Mouse (Mus musculus): Measurements from ENCODE around the gene Rgs10.
A peak's percentile ranks its signal among the peaks of the same experiment; 100 is the strongest.

Rgs10 gene

DNA sequence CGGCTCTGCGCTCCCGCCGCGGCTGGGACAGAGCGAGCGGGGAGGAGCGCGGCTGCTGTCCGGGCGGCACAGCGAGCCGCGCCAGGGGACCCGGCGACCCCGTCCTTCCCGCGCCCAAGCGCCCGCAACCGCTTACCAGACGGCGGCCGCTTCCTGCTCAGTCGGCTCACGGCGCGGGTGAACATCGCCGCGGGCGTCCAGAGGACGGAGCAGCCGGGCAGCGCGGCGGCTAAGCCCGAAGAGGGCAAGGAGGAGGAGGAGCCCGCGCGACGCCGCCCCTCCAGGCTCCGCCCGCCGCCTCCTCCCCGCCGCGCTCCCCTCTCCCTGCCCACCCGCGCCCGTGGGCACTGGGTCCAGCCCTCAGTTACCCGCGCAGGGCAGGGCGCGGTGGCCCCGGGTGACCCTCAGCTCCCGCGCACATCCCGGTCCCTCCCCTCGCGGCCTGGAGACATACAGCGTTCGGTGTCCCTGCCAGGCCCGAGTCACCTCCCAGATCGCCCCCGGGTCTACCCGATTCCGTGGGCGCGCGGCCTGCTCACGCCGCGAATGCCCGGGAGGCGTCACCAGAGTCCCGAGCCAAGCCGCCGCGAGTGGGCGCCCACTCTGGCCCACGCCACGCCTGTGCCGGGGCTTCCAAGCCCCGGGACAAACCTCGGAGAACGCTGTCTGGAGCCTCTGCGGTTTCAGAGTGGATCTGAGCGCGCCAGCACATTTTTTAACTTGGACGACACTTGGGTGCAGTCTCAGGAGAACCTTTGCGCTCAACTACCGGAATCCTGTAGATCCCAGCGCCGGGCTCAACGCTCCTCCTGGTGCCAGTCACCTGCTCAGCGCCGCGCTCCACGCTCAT is at the start of gene Rgs10:
Gene Rgs10, minus strand, starts transcription at position 829 of the 850 bp plus-strand sequence.
- DNase-seq (ENCODE audit: low spot score) = peak; percentile 69

DNA sequence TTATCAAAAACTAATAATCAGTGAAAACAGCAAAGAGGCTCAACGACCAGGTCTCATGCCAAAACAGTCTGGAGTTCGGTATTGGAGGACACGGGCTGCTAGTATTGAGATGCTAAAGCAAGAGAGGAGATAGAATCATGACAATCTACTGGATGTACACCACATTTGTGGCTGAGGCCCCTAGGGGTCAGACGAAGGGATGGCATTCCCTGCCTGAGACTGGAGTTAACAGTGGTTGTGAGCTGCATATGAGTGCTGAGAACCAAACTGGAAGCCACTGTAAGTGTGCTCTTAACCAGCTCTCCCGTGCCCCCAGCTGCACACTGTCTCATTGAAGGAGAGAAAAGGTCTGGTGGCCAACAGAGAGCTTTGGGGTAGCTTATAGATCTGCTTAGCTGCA is 43.8 kb upstream of the Rgs10 start:
- no peak for DNase-seq (ENCODE audit: low spot score)

DNA sequence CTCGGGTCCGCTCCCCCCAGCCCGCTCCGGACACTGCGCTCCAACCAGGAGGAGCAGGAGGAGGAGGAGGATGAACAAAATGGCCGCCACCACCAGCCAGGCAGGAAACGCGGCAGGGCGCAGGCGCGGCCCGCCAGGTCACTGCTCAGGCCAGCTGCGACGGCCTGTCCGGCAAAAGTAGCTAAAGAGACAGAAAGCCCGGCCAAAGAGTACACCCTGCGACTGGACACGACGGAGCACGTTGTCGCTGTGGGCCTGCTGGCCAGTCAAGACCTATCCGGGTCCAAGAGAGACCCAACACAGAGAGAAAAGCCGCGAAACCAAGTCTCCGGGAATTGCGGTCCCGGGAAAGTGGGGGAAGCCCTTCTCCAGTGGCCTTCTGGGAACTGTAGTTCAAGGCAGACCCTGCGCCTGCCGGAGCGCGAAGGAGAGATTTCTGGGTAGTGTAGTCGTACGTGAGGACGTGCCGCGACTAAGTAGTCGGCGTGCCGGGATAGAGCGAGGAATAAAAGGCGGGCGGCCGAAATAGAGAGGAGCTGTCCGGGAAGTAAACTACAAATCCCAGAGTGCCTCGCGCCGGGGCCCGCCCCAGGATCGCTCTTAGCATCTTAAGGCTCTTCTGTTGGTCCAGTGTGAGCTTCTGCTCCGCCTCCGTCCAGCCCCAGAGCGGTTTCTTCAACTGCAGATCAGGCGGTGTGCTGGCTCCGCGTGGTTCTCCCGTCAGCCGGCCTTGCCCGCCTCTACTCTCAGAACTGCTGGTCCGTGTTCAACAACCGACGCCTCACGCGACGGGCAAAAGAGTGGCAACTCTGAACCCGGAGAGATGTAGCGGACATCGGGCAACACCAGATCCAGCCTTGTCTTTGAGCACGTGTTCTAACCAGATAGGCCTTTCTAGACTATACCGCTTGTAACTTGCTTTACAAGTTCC is 43.0 kb upstream of the Rgs10 start, which contains the start of gene Tial1:
Gene Tial1, minus strand, starts transcription at position 433 of the 931 bp plus-strand sequence.
- DNase-seq (ENCODE audit: low spot score) = peak; percentile 99

DNA sequence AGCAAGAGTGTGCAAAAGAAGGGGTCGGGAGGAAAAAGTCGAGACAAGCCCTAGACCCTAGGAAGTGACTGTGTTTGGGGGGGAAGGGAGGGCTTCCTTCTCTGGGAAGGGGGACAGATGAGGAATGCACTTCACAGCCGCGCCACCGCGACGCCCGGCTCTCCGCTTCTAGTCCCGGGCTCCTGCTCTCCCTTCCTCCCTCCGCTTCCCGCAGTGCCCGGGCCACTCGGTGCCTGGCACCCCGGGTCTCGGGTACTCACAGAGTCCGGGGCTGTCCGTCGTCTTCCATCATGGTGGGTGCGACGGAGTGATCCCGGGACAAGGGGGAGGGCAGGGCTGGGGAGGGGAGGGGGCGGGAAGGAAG is 42.3 kb upstream of the Rgs10 start:
- no peak for DNase-seq (ENCODE audit: low spot score)

DNA sequence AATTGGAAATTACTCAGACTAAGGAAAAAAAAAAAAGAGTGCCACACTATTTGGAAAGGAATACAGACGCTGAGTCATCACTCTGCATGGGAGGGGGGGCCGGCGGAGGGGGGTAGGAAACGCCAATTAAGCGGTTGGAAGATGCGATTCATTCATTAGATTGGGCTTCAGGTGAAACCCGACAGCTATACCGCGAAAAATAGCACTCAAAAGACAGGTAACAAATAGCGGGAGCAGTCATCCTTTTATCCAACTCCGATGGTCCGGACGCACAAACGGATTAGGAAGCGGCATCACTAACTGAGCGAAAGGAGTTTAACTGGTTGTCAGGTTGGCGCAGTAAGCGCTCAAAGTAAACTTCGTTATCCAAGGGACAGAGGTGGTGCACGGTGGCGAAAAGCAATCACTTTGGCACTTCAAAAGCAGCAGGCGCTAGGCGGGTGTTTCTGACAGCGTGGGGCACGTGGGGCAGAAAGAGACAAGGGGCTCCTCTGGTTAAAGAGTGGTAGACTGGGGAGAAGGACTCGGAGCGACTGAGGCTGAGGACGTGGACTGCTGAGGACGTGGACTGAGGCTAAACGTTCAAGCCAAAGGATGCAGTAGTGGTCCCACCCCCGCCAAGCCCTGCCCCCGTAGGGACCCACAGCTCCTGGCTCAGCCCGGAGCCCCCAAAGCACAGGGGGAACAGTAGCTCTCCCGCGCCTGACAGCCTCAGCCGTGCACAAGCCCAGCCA is 41.7 kb upstream of the Rgs10 start:
- DNase-seq (ENCODE audit: low spot score) = peak; percentile 49

DNA sequence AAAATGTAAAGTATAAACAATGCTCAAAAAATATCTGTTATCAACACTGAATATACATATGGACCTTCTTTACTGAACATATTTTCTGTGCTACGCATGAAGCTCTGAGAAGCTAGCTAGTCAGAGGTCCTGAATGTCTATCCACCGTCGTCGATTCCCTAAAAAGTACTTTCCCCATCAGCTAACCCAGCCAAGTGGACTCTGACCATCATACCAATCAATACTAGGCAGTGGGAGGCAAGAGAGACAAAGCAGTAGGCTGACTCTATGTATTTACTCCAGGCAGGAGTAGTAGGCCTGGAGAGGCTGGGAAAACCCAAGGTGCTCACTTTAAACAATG is 41.2 kb upstream of the Rgs10 start:
- peak; percentile 22 for DNase-seq (ENCODE audit: low spot score)

DNA sequence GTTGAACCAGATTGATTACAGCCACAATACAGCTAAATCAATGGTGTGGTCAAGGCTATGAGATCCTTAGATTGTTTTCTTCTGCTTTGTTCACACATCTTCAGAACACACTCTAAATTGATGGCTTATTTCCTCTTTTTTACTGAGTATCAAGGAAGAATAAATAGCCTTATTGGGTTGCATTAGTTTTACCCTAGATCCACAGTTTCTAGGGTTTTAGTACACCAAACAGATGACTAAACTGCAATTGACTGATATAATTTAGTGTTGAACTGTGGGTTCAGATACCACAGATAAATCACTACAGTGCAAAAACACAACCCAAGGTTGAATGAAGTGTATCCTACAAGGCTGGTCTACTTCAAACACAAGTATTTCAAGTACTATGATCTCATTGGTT is 39.5 kb upstream of the Rgs10 start:
- no peak for DNase-seq (ENCODE audit: low spot score)

DNA sequence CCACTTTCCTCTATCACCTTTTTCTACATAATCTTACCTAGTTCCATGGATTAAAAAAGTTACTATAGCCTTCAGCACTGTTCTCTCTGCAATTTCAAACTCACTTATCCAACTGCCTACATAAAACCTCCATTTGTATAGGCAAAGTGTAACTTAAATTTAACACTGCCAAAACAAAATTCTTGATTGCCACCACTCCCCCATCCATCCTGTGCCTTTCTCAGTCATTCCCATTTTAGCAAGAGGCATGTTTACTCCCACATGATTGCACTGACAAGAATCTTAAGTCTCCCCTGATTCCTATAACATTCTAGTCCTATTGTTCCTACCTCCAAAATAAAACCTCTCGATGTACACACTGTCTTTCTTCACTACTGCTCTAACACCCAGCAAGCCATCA is 34.2 kb upstream of the Rgs10 start:
- no peak for DNase-seq (ENCODE audit: low spot score)

DNA sequence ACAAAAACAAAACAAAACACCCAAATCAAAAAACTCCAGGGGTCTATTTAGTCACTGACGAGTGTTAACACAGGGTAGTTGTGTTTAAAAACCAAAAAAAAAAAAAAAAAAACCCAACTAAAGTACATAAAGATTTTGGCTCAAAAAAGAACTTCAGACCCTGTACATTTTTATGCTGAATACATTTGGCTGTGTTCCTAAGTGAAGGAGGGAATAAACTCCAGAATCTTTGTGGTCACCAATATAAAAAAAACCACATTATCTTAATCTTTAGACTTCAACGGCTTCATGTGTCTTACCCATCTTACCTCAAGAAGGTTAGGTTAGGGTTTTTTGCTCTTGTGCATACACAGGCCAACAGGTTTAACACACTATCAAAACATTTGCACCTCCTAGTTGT is 22.0 kb upstream of the Rgs10 start:
- no peak for DNase-seq (ENCODE audit: low spot score)

DNA sequence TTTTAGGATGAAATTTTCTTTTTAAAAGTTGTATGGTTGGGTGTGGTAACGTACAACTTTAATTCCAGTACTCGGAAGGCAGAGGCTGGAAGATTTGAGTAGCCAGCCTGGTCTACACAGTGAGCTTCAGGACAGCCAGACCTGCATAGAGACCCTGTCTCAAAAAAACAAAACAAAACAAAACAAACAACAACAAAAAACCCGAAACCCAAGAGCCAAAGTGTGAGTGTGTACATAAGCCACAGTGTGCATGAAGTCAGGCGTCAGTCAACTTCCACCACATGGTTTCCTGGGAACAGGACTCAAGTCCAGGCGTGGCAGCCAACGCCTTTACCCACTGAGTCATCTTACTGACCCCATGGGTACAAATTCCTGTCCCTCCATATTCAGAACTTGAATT is 20.7 kb upstream of the Rgs10 start:
- DNase-seq (ENCODE audit: low spot score) = no peak

DNA sequence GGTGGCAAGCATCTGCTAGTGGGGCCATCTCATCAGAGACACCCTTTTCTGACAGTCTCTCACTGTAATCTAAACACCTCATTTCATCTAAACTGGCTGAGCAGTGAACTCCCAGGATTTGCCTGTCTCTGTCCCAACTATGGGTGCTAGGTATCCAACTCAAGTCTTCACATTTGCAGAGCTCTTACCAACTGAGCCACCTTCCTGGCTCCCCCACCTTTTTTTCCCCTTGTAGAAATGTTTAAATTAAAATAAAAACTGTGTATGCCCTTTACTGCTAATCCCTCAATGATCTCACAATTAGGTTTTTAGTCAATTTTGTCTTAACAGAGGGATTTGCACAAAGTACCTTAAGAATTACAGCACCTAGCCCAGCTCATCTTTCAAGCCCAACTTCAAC is 19.6 kb upstream of the Rgs10 start:
- no peak for DNase-seq (ENCODE audit: low spot score)

DNA sequence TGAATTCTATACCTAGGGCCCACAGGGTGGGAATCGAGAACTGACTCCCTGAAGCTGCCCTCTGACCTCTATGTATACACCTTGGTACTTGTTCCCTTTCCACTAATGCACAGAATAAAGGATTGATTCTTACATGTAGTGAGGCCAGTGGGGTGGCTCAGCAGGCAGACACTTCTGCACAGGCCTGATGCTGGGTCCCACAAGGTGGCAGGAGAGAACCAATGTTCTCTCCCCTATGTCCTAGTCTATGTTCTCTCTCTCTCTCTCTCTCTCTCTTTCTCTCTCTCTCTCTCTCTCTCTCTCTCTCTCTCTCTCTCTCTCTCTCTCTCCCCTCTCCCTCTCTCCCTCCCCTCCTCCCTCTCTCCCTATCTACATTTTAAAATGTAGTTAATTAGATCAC is 14.7 kb upstream of the Rgs10 start:
- peak; percentile 38 for DNase-seq (ENCODE audit: low spot score)

DNA sequence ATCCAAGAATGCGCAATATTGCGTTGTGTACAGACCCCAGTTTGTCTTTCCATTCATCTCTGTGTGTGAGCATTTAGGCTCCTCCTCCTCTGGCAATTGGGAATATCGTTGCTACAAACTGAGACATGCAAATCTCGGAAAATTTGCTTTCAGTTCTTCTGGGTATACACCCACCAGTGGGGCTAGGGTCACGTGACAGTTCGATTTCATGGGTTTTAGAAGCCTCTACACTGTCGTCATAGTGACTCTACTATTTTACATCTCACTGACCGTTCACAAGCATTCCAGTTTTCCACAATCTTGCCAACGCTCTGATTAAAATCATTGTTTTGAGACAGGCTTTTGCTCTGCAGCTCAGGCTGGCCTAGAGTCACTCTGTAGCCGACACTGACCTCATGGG is 14.0 kb upstream of the Rgs10 start:
- no peak for DNase-seq (ENCODE audit: low spot score)

DNA sequence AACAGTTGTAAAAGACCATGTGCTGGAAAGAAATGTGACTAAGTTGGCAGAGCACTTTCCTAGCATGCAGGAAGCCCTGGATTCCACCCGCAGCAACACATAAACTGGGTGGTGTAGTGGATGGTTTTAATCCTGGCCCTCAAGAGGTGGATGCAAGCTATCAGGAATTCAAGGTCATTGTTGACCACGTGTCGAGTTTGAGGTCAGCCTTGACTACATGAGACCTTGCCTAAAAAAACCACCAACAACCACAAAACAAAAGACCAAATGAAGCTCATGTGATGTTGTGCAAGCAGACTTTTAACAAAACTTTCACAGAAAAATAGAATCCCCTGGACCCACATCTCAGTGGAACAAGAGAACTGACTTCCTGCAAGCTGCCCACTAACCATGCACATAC is 3.9 kb upstream of the Rgs10 start:
- no peak for DNase-seq (ENCODE audit: low spot score)

DNA sequence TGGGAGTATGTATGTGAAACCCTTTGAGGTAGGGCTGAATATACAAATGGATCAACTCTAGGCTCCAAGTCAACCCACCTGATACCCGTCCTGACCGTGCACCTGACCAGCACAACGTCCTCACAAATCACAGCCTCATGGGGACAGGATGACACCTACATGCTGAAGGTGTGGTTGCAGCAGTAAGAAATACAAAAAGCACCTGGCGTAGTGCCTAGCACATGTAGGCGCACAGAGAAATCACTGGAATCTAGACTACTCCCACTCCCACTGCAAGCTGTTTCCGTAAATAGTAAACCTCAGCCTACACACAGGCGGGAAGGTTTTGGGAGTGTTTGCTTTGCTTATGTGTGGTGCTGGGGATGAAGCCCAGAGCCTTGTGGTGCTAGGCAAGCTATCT is 3.1 kb upstream of the Rgs10 start:
- no peak for DNase-seq (ENCODE audit: low spot score)

DNA sequence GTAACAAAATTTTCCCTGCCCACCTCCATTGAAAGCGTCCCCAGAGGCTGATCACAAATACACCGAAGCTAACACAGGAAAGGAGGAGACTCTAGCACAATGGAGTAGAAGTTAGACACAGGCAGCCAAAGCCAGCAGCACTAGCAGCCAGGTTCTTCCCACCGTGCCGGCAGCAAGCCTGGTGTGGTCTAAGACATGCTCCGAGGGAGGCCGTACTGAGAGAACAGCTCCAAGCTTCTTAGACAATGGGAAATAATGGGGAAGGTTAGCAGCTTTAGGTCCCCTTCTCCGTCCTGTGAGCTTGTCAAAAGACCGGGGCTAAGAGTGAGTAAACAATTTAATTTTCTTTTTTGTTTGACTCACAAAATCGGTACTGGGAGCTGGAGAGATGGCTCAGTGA is 1.1 kb upstream of the Rgs10 start:
- no peak for DNase-seq (ENCODE audit: low spot score)

DNA sequence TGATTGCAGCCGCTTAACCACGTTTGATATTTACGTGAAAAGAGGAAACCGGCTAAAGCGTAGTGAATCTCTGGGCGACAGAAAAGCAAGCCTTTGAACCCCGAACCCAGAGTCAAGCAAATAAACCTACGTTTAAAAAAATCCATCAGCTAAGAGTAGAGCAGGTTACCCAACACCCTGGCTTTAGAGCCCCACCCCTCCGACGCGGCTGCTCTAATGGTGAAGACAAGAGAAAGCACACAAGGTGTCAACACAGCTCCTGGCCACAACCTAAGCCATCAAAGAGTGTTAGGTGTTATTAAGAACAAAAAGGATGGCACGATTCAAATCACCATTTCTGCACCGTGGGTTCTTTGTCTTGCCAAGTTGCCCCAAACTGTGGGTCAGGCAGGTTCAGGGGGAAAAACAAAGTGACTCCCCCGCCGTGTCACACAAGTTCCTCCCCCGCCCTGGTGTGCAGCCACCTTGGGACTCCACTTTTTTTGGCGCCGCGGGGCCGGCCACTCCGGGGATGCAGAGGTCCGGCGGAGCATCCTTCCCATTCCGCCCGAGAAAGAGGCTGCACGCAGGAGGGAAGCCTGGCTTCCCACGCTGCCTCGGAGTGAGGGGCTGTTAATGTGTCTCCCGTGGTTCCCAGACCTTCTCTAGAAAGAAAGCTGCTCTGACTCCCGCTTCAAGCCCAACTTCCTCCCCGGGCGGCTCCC is 1.2 kb downstream of the Rgs10 start:
- no peak for DNase-seq (ENCODE audit: low spot score)

DNA sequence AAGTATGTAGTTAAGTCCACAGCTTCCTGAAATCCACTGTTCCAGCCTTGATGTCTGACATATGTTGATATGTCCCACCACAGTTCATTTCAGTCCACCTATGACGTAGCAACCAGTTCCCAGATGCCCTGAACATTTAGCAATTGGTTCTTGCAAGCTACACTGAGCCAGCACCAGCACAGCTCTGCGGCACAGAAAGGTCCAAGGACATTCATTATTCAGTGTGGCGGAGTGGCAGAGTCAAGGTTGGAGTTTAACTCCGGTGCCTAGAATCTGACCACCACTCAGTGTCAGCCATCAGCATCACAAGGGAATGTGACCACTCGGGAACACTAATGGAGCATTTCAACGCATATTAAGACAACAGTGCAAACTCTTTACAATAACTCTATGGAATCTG is 1.9 kb downstream of the Rgs10 start:
- DNase-seq (ENCODE audit: low spot score) = peak; percentile 27

DNA sequence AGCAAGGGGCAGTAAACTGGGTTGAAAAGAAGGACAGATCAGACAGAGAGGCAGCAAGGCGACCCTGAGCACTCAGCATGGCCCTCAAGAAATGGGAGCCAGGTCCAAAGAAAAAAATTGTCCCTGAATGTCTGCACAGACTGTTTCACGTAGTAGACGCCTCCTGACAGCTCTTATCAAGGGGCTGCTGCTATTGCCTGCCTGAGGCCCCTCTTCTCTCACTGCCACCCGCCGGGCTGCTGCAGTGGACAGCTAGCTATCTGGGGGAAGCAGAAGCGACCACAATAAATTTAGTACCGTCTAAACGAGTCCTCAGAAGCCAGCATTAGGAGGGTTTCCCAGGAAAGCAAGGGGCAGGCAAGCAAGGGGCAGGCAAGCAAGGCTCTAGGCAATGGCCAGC is 4.1 kb downstream of the Rgs10 start:
- DNase-seq (ENCODE audit: low spot score) = no peak

DNA sequence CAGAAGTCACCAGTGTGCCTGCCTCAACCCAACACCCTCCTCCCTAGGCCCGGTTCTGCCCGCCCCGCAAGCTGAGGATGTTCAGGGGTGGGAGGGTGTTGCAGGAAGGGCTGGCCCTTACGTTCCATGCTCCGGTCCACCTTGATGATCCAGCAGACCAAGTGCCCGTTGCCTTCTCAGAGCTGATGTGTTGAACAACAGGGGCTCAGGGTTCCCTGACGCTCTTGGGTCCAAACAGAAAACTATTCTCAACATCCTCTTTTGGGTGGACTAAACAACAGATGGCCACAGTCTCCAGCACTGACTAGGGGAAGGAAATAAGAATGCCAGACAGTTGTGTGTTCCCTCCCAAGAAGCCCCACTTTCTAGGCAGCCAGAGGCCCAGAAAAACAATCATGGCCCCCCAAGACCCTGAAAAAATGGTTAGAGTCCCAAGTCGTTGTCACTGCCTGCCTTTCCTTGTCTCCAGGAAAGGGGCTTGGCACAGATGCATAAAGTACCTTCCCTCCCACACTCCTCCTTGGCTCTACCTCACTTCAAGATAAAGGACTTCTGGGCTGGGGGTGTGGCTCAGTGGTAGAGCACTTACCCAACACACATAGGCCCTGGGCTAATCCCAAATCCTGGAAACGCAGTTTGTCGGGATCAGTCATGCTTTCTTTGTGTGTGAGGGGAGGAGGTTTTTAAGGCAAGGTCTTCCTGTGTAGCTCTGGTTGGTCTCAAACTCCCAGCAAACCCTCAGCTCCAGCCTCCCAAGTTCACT is 6.3 kb downstream of the Rgs10 start:
- no peak for DNase-seq (ENCODE audit: low spot score)

All from retina, embryonic 14.5 days (tissue).